Mouse (Mus musculus) lung, adult 2 months (tissue): ENCODE measurements around the gene Xxylt1.

Source experiments
- CTCF ChIP-seq: fragments of 200-500 bp; IDR thresholded peaks from 2 replicates; pipeline ENCODE4 v1.5.1; 2011; ENCODE audit warnings: mild to moderate bottlenecking, low read length, control low read depth; ENCODE audit not compliant: insufficient read depth
- POLR2A ChIP-seq: fragments of 200-500 bp; IDR thresholded peaks from 2 replicates; pipeline ENCODE4 v1.6.1; 2011; ENCODE audit warnings: low read depth, mild to moderate bottlenecking, control low read depth, low read length, borderline replicate concordance; ENCODE audit errors: extremely low read depth

- TF ChIP-seq CTCF (no peak), POLR2A (no peak)
Observed at GRCm38 (mm10) chr16:31099906-31100305, 18.7 kb upstream of the Xxylt1 start.
